8 mouse cellular contexts compared by ENCODE assay signal in genomic region chr5:149635556-149635955, GRCm38 (mm10). TPM values are rescaled to one million over a fixed set of nuclear protein-coding genes. Genes with fewer than 3 reads are reported as not detected.
DNase-seq lines count a peak whose midpoint lies in the region; ATAC-seq and TF ChIP-seq lines count a peak whose summit lies in the region.

No protein-coding gene starts in this region.

- peak; percentile 58 for DNase-seq in CD4-positive, CD25-positive, alpha-beta regulatory T cell, adult 2 months (ENCODE audit: low read depth, low spot score)
- DNase-seq in spleen, adult 12 weeks (ENCODE audit: low spot score), result peak; percentile 38
- no peak for DNase-seq in spleen, adult 18-20 months
- DNase-seq in liver, postnatal 0 days, result no peak
- no peak for DNase-seq in T-cell, adult 2 months (ENCODE audit: low spot score)

- H3K4me3 ChIP-seq in hindbrain, embryonic 12.5 days, result peak overlapping the region; percentile 74
- peak overlapping the region; percentile 66 for H3K4me3 ChIP-seq in liver, postnatal 0 days (ENCODE audit: low read depth, low read length)
- H3K4me3 ChIP-seq in stomach, embryonic 16.5 days (replicated peaks; ENCODE audit: low read length), result peak overlapping the region; percentile 73

- no peak for TF ChIP-seq EP300 in liver, postnatal 0 days (IDR thresholded peaks at IDR 0.05; ENCODE audit: low read depth)

- H3K4me1 ChIP-seq in hindbrain, embryonic 12.5 days, result peaks cover 18% of the 10 kb centered on the region
- H3K4me1 ChIP-seq in liver, postnatal 0 days (ENCODE audit: insufficient read depth), result peaks cover 11% of the 10 kb centered on the region
- H3K4me1 ChIP-seq in stomach, embryonic 16.5 days (ENCODE audit: control insufficient read depth, insufficient read depth, low read length), result peaks cover 15% of the 10 kb centered on the region; the same call in 1 of the 2 replicates

- no peak for ATAC-seq in CD4-positive, CD25-positive, alpha-beta regulatory T cell, adult 4 months
- no peak; the same call in 1 of the 2 replicates for ATAC-seq in hindbrain, embryonic 12.5 days (ENCODE audit: low FRiP score)
- no peak for ATAC-seq in liver, postnatal 0 days
- ATAC-seq in stomach, embryonic 16.5 days (ENCODE audit: insufficient read depth, low FRiP score), result no peak

- no peak for TF ChIP-seq CTCF in liver, postnatal 0 days (IDR thresholded peaks at IDR 0.05; ENCODE audit: low read depth)

- peak overlapping the region; percentile 77 for H3K9ac ChIP-seq in hindbrain, embryonic 12.5 days
- H3K9ac ChIP-seq in liver, postnatal 0 days (replicated peaks), result peak overlapping the region; percentile 60
- H3K9ac ChIP-seq in stomach, embryonic 16.5 days (ENCODE audit: low read length), result peak overlapping the region; percentile 83

- H3K36me3 ChIP-seq in hindbrain, embryonic 12.5 days, result peaks cover 29% of the 10 kb centered on the region
- H3K36me3 ChIP-seq in liver, postnatal 0 days (replicated peaks; ENCODE audit: insufficient read depth, low read length), result peaks cover 19% of the 10 kb centered on the region
- peaks cover 20% of the 10 kb centered on the region; the same call in 1 of the 2 replicates for H3K36me3 ChIP-seq in stomach, embryonic 16.5 days (ENCODE audit: control insufficient read depth, insufficient read depth, low read length)

- no peaks in the 10 kb centered on the region for H3K9me3 ChIP-seq in hindbrain, embryonic 12.5 days (replicated peaks)
- no peaks in the 10 kb centered on the region for H3K9me3 ChIP-seq in liver, postnatal 0 days (ENCODE audit: low read length)
- H3K9me3 ChIP-seq in stomach, embryonic 16.5 days (replicated peaks; ENCODE audit: control insufficient read depth, low read length), result no peaks in the 10 kb centered on the region

- H3K4me2 ChIP-seq in hindbrain, embryonic 12.5 days (replicated peaks), result peak overlapping the region; percentile 93
- H3K4me2 ChIP-seq in liver, postnatal 0 days (ENCODE audit: low read depth, low read length), result peak overlapping the region; percentile 99
- H3K4me2 ChIP-seq in stomach, embryonic 16.5 days (ENCODE audit: low read depth, low read length), result peak overlapping the region; percentile 63

- no peaks in the 10 kb centered on the region for H3K27me3 ChIP-seq in hindbrain, embryonic 12.5 days
- H3K27me3 ChIP-seq in liver, postnatal 0 days (ENCODE audit: insufficient read depth, low read length), result no peaks in the 10 kb centered on the region
- no peaks in the 10 kb centered on the region for H3K27me3 ChIP-seq in stomach, embryonic 16.5 days (ENCODE audit: control insufficient read depth, insufficient read depth, low read length)

- H3K27ac ChIP-seq in hindbrain, embryonic 12.5 days, result peak overlapping the region; percentile 88
- H3K27ac ChIP-seq in liver, postnatal 0 days (ENCODE audit: low read depth), result peak overlapping the region; percentile 50
- peak overlapping the region; percentile 85 for H3K27ac ChIP-seq in stomach, embryonic 16.5 days (ENCODE audit: low read length)

- 2% methylated on average over 24 of the region's 24 CpGs for WGBS in hindbrain, embryonic 12.5 days
- WGBS in liver, postnatal 0 days (ENCODE audit: insufficient replicate concordance), result 1% methylated on average over 24 of the region's 24 CpGs
- under 1% methylated on average over 24 of the region's 24 CpGs for WGBS in stomach, embryonic 16.5 days

RNA-seq across cellular contexts. Expression of gene Hsph1, which starts 0.6 kb away (rescaled TPM):
- polyA plus RNA-seq in CD4-positive, CD25-positive, alpha-beta regulatory T cell, adult 4 months (2017; shearing (Covaris generic)), result 10 to 100 TPM; 20.7 to 35.2 TPM
- polyA plus RNA-seq in hindbrain, embryonic 12.5 days (2016; fragmentation: Nextera tagmentation; extraction: Ambion mirVana), result 93.9 and 95.3 TPM in 2 replicates
- polyA plus RNA-seq in liver, postnatal 0 days (2015; fragmentation: Nextera tagmentation; extraction: Ambion mirVana), result 5.1 and 6.4 TPM in 2 replicates
- 49.5 and 51.4 TPM in 2 replicates for polyA plus RNA-seq in stomach, embryonic 16.5 days (2015; fragmentation: Nextera tagmentation; extraction: Ambion mirVana)

RNA-seq across cellular contexts. Expression of gene B3glct, which starts 42.5 kb away (rescaled TPM):
- polyA plus RNA-seq in CD4-positive, CD25-positive, alpha-beta regulatory T cell, adult 4 months (2017; shearing (Covaris generic)), result 1 to 10 TPM; 2.7 to 3.3 TPM
- 14.8 and 16.3 TPM in 2 replicates for polyA plus RNA-seq in hindbrain, embryonic 12.5 days (2016; fragmentation: Nextera tagmentation; extraction: Ambion mirVana)
- 2.5 TPM in 2 replicates for polyA plus RNA-seq in liver, postnatal 0 days (2015; fragmentation: Nextera tagmentation; extraction: Ambion mirVana)
- polyA plus RNA-seq in stomach, embryonic 16.5 days (2015; fragmentation: Nextera tagmentation; extraction: Ambion mirVana), result 10.8 and 11.5 TPM in 2 replicates

Comparison
In these comparisons a context has a peak if more than half of its experiments do, and no peak if none do; other contexts are left out.
1. DNase-seq: peak in CD4-positive, CD25-positive, alpha-beta regulatory T cell, adult 2 months (single experiment) and spleen, adult 12 weeks (single experiment); none in spleen, adult 18-20 months (0 of 2), liver, postnatal 0 days (single experiment) and T-cell, adult 2 months (single experiment).
2. Peak in every context shown above with its lines, with median percentiles within 50 percentile points of each other: H3K27ac ChIP-seq, H3K4me2 ChIP-seq, H3K4me3 ChIP-seq and H3K9ac ChIP-seq.